Mouse (Mus musculus) heart, embryonic 14.5 days (tissue): ENCODE data around the gene Mrps26. TPM values are rescaled to one million over a fixed set of nuclear protein-coding genes. Genes with fewer than 3 reads are reported as not detected.

Experiments used
- ATAC-seq: fragments of 200-750 bp; cut with Nextera tagmentation; 2 replicates; pipeline ENCODE4 v1.8.0; 2017; ENCODE audit warnings: low read depth, moderate TSS enrichment; ENCODE audit not compliant: insufficient number of reproducible peaks, insufficient read depth, low FRiP score
- H3K27ac ChIP-seq, 2 experiments: fragments of 200-500 bp in 1 of 2; fragments of 300-500 bp in 1 of 2; sonication (generic) in 1 of 2; replicated peaks in 1 of 2; 2 replicates each; pipeline ENCODE4 v1.5.1; 2012 to 2014; ENCODE audit warnings: low read depth in 2 of 2, low read length in 2 of 2, control low read depth in 1 of 2, mild to moderate bottlenecking in 1 of 2, mixed read lengths in 1 of 2; ENCODE audit not compliant: control insufficient read depth in 1 of 2, insufficient read depth in 1 of 2
- H3K27me3 ChIP-seq: fragments of 300-500 bp; sonication (generic); 2 replicates; pipeline ENCODE4 v1.6.1; 2014; ENCODE audit warnings: mild to moderate bottlenecking, low read length, control low read depth; ENCODE audit not compliant: control insufficient read depth, insufficient read depth
- H3K36me3 ChIP-seq: fragments of 300-500 bp; sonication (generic); 2 replicates; pipeline ENCODE4 v1.6.1; 2014; ENCODE audit warnings: mild to moderate bottlenecking, control low read depth, low read length, mixed read lengths; ENCODE audit not compliant: control insufficient read depth, insufficient read depth
- H3K4me1 ChIP-seq, 2 experiments: fragments of 200-500 bp in 1 of 2; fragments of 300-500 bp in 1 of 2; sonication (generic) in 1 of 2; 2 replicates each; pipeline ENCODE4 v1.6.1; 2012 to 2014; ENCODE audit warnings: low read length in 2 of 2, control low read depth in 1 of 2, mixed read lengths in 1 of 2; ENCODE audit not compliant: control insufficient read depth in 2 of 2, insufficient read depth in 2 of 2
- H3K4me2 ChIP-seq: fragments of 300-500 bp; sonication (generic); 2 replicates; pipeline ENCODE4 v1.6.1; 2014; ENCODE audit warnings: mild to moderate bottlenecking, low read length
- H3K4me3 ChIP-seq, 2 experiments: fragments of 200-500 bp in 1 of 2; fragments of 300-500 bp in 1 of 2; sonication (generic) in 1 of 2; 2 replicates each; pipeline ENCODE4 v1.5.1; 2012 to 2014; ENCODE audit warnings: low read length in 2 of 2, mild to moderate bottlenecking in 2 of 2, control low read depth in 1 of 2, low read depth in 1 of 2, moderate library complexity in 1 of 2; ENCODE audit not compliant: control insufficient read depth in 1 of 2, insufficient read depth in 1 of 2
- H3K9ac ChIP-seq: fragments of 300-500 bp; sonication (generic); 2 replicates; pipeline ENCODE4 v1.6.1; 2014; ENCODE audit warnings: mild to moderate bottlenecking, low read length
- H3K9me3 ChIP-seq: fragments of 300-500 bp; sonication (generic); 2 replicates; pipeline ENCODE4 v1.6.1; 2016; ENCODE audit warnings: low read length, control low read depth; ENCODE audit not compliant: control insufficient read depth
- WGBS: fragments of 180-500 bp; shearing (Covaris S2); extraction: QIAGEN DNeasy Blood & Tissue Kit; methylation state at CpG from one replicate; pipeline ENCODE4 v1.1.7; 2014; 5-methylcytosine and 5-hydroxymethylcytosine counted together
- microRNA-seq: library from miRNA; unstranded; fragments of <30 nt; microRNA quantifications from one replicate; pipeline ENCODE4, GENCODE M21; 2016
- polyA plus RNA-seq: library from polyadenylated mRNA; unstranded; fragments of >200 nt; fragmentation: Nextera tagmentation; extraction: Ambion mirVana; gene quantifications from 2 replicates; pipeline ENCODE4 v1.2.1, GENCODE M21; 2014

The Mrps26 gene
- polyA plus RNA-seq, 1 experiment from 2014 or later, result 72.4 TPM

DNA sequence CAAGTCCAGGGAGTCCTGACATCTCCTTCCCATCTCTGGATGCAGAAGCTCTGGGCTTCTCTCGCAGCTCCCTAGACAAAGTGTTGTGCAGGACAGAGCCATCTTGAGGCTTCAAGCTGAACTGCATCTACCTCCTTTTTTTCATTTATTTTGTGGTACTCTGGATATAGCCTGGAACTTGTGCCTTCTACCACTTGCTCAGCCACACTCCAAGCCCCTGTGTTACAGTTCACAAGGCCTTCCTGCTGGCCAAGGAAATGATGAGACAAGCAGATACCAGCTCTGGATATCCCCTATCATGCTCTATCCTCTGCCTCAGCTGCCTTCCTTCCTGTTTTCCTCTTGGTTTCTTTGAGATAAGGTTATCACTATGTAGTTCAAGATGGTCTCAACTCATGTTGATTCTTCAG is 34.1 kb downstream of the Mrps26 start:
- Histone ChIP-seq H3K27me3 (no peaks in the 10 kb centered on the region), H3K27ac (no peak overlapping the region), H3K36me3 (peaks cover 52% of the 10 kb centered on the region), H3K4me1 (no peaks in the 10 kb centered on the region), H3K9ac (no peak overlapping the region), H3K4me2 (no peak overlapping the region), H3K4me3 (no peak overlapping the region), H3K9me3 (no peaks in the 10 kb centered on the region)
- ATAC-seq, result no peak
- 0% methylated on average over 1 of the region's 1 CpGs for WGBS

DNA sequence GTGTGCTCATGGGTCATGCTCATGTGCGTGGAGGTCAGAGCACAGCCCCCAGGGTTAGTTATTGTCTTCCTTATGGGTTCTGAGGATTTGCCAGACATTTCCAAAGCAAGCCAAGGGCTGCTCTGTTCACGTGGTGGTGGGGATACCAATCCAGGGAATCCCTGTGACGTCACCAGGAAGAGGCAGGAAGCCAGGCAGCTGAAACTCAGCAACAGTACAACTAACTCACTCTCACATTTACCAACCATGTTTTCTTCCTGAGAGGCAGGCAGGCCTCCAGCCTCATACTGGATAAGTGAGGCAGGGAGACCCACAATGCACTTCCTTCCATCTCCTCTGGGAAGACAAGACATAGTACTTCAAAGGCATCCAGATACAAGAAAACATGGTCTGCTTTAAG is 34.9 kb downstream of the Mrps26 start:
- Histone ChIP-seq H3K9me3 (no peaks in the 10 kb centered on the region), H3K36me3 (peaks cover 60% of the 10 kb centered on the region), H3K27ac (peak overlapping the region; percentile 19 to 25; a peak in 1 of 4 replicates), H3K4me1 (no peaks in the 10 kb centered on the region), H3K9ac (no peak overlapping the region), H3K4me2 (no peak overlapping the region), H3K4me3 (no peak overlapping the region), H3K27me3 (no peaks in the 10 kb centered on the region)
- ATAC-seq, result no peak
- WGBS, result 61% methylated on average over 3 of the region's 3 CpGs

GRCm38 (mm10) chr2:130602195-130602594 is 38.7 kb downstream of the Mrps26 start:
- WGBS, result 77% methylated on average over 4 of the region's 4 CpGs
- Histone ChIP-seq H3K4me3 (no peak overlapping the region), H3K9me3 (no peaks in the 10 kb centered on the region), H3K9ac (no peak overlapping the region), H3K27ac (no peak overlapping the region), H3K4me2 (no peak overlapping the region), H3K36me3 (peaks cover 53% of the 10 kb centered on the region), H3K27me3 (no peaks in the 10 kb centered on the region), H3K4me1 (no peaks in the 10 kb centered on the region)
- ATAC-seq, result no peak

DNA sequence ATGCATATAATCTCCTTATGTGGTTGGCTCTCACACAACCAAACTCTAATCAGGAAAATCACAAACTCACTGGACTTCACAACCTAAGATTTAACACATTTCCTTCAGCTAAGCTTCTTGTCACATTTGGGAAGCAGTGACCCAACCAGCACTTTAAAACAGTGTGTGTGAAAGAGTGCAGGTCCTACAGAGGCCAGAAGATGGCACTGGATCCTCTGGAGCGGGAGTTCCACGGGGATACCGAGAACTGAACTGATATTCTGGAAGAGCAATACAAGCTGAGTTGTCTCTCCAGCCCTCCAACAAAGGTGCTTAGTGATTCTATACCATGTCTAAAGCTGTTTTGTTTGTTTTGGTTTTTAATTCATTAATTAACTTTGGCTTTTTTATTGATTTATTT is 49.5 kb downstream of the Mrps26 start:
- Histone ChIP-seq H3K9me3 (no peaks in the 10 kb centered on the region), H3K36me3 (peaks cover 43% of the 10 kb centered on the region), H3K4me3 (no peak overlapping the region), H3K27me3 (no peaks in the 10 kb centered on the region), H3K4me2 (no peak overlapping the region), H3K9ac (no peak overlapping the region), H3K27ac (no peak overlapping the region), H3K4me1 (no peaks in the 10 kb centered on the region)
- ATAC-seq, result no peak
- 60% methylated on average over 3 of the region's 3 CpGs for WGBS

Small RNA genes lying within 50 kb of the gene (microRNA-seq; reads per million reads assigned to microRNA genes)
- not detected for gene Gm23876

Other genes with a start within 250 kb of the Mrps26 start
- gene Cpxm1, start 166.2 kb upstream of the Mrps26 start, polyA plus RNA-seq, result 22.0 and 26.2 TPM in 2 replicates
- not detected in 2 replicates for gene Gm28372, start 158.5 kb upstream of the Mrps26 start, polyA plus RNA-seq
- not detected in 2 replicates for gene 1700020A23Rik, start 158.5 kb upstream of the Mrps26 start, polyA plus RNA-seq
- not detected in 2 replicates for gene Tmem239, start 157.3 kb upstream of the Mrps26 start, polyA plus RNA-seq
- 40.4 and 43.8 TPM in 2 replicates for gene Vps16, start 139.4 kb upstream of the Mrps26 start, polyA plus RNA-seq
- gene Pced1a, start 139.0 kb upstream of the Mrps26 start, polyA plus RNA-seq, result 5.2 and 6.7 TPM in 2 replicates
- gene Ptpra, start 113.5 kb upstream of the Mrps26 start, polyA plus RNA-seq, result 87.2 and 88.5 TPM in 2 replicates
- gene Oxt, start 12.4 kb downstream of the Mrps26 start, polyA plus RNA-seq, result not detected in 2 replicates
- gene Avp, start 18.8 kb downstream of the Mrps26 start, polyA plus RNA-seq, result not detected in 2 replicates
- gene Fastkd5, start 66.3 kb downstream of the Mrps26 start, polyA plus RNA-seq, result 14.9 and 15.1 TPM in 2 replicates
- 6.9 and 7.5 TPM in 2 replicates for gene Ubox5, start 66.3 kb downstream of the Mrps26 start, polyA plus RNA-seq
- gene Lzts3, start 79.1 kb downstream of the Mrps26 start, polyA plus RNA-seq, result 0.35 and 0.80 TPM in 2 replicates
- 41.2 and 44.8 TPM in 2 replicates for gene Ddrgk1, start 100.9 kb downstream of the Mrps26 start, polyA plus RNA-seq
- gene Itpa, start 103.9 kb downstream of the Mrps26 start, polyA plus RNA-seq, result 71.5 and 77.0 TPM in 2 replicates
- gene Slc4a11, start 133.8 kb downstream of the Mrps26 start, polyA plus RNA-seq, result 0.11 TPM in 2 replicates